Mouse (Mus musculus) stomach, postnatal 0 days (tissue): ENCODE measurements at regions not wholly inside any gene's neighbourhood (a gene's known extent, or its start where the extent isn't known, plus 50 kb on each side); places are given as distances from the start of the nearest gene placed in this dataset.

Source experiments
- ATAC-seq: fragments of 200-750 bp; cut with Nextera tagmentation; 2 replicates; pipeline ENCODE4 v1.8.0; 2017; ENCODE audit not compliant: low FRiP score, low TSS enrichment
- DNase-seq: peaks from one replicate; pipeline ENCODE4 v3.0.0-alpha.2; 2016; ENCODE audit warnings: low spot score
- H3K27ac ChIP-seq: fragments of 300-500 bp; sonication (generic); replicated peaks from 2 replicates; pipeline ENCODE4 v1.5.1; 2014; ENCODE audit warnings: mild to moderate bottlenecking, control low read depth
- H3K27me3 ChIP-seq: fragments of 300-500 bp; sonication (generic); 2 replicates; pipeline ENCODE4 v1.6.1; 2014; ENCODE audit warnings: low read length; ENCODE audit not compliant: control insufficient read depth, insufficient read depth
- H3K36me3 ChIP-seq: fragments of 300-500 bp; sonication (generic); 2 replicates; pipeline ENCODE4 v1.6.1; 2014; ENCODE audit warnings: low read length, mixed read lengths; ENCODE audit not compliant: control insufficient read depth, insufficient read depth
- H3K4me1 ChIP-seq: fragments of 300-500 bp; sonication (generic); replicated peaks from 2 replicates; pipeline ENCODE4 v1.6.1; 2014; ENCODE audit warnings: antibody characterized with exemption; ENCODE audit not compliant: control insufficient read depth, insufficient read depth
- H3K4me2 ChIP-seq: fragments of 300-500 bp; sonication (generic); replicated peaks from 2 replicates; pipeline ENCODE4 v1.6.1; 2014; ENCODE audit warnings: low read depth, mild to moderate bottlenecking, control low read depth, moderate library complexity
- H3K4me3 ChIP-seq: fragments of 300-500 bp; sonication (generic); 2 replicates; pipeline ENCODE4 v1.5.1; 2014; ENCODE audit warnings: low read depth, low read length, control low read depth
- H3K9ac ChIP-seq: fragments of 300-500 bp; sonication (generic); 2 replicates; pipeline ENCODE4 v1.6.1; 2014; ENCODE audit warnings: mild to moderate bottlenecking, low read length, control low read depth, mixed read lengths
- H3K9me3 ChIP-seq: fragments of 300-500 bp; sonication (generic); 2 replicates; pipeline ENCODE4 v1.6.1; 2016; ENCODE audit warnings: low read length; ENCODE audit not compliant: control insufficient read depth
- CTCF ChIP-seq: IDR thresholded peaks from 2 replicates; pipeline ENCODE4 v1.5.1; 2016; ENCODE audit warnings: antibody characterized with exemption, low read depth, mild to moderate bottlenecking, moderate library complexity
- EP300 ChIP-seq: optimal IDR thresholded peaks from 2 replicates; pipeline ENCODE3; 2016; ENCODE audit warnings: antibody characterized with exemption
- WGBS: fragments of 180-500 bp; shearing (Covaris S2); extraction: QIAGEN DNeasy Blood & Tissue Kit; methylation state at CpG from one replicate; pipeline ENCODE4 v1.1.7; 2014; 5-methylcytosine and 5-hydroxymethylcytosine counted together

GRCm38 (mm10) chr1:42241172-42241571, 454.4 kb upstream of the Pou3f3 start:
- ATAC-seq (no peak), DNase-seq (no peak)
- H3K4me1 ChIP-seq = no peaks in the 10 kb centered on the region
- WGBS = 49% methylated on average over 9 of the region's 9 CpGs
- no peak overlapping the region for H3K4me3 ChIP-seq
- H3K9me3 ChIP-seq = no peaks in the 10 kb centered on the region
- no peak overlapping the region for H3K27ac ChIP-seq
- no peak overlapping the region for H3K9ac ChIP-seq
- TF ChIP-seq EP300 (no peak), CTCF (no peak)
- H3K36me3 ChIP-seq = no peaks in the 10 kb centered on the region
- H3K4me2 ChIP-seq = no peak overlapping the region
- H3K27me3 ChIP-seq = no peaks in the 10 kb centered on the region

GRCm38 (mm10) chr1:42241601-42242220, 453.9 kb upstream of the Pou3f3 start:
- DNase-seq = no peak
- H3K4me3 ChIP-seq = no peak overlapping the region
- no peak overlapping the region for H3K9ac ChIP-seq
- no peak overlapping the region for H3K4me2 ChIP-seq
- no peak for ATAC-seq
- TF ChIP-seq EP300 = no peak
- no peak for TF ChIP-seq CTCF
- no peaks in the 10 kb centered on the region for H3K36me3 ChIP-seq
- no peaks in the 10 kb centered on the region for H3K27me3 ChIP-seq
- no peaks in the 10 kb centered on the region for H3K4me1 ChIP-seq
- H3K9me3 ChIP-seq = no peaks in the 10 kb centered on the region
- H3K27ac ChIP-seq = no peak overlapping the region
- WGBS = 77% methylated on average over 11 of the region's 11 CpGs

- ATAC-seq (no peak), DNase-seq (no peak)
- Histone ChIP-seq H3K4me2 (no peak overlapping the region), H3K27me3 (no peaks in the 10 kb centered on the region), H3K27ac (no peak overlapping the region), H3K36me3 (no peaks in the 10 kb centered on the region), H3K4me1 (no peaks in the 10 kb centered on the region), H3K4me3 (no peak overlapping the region), H3K9ac (no peak overlapping the region), H3K9me3 (no peaks in the 10 kb centered on the region)
- WGBS = 48% methylated on average over 15 of the region's 15 CpGs
- TF ChIP-seq CTCF = no peak
- no peak for TF ChIP-seq EP300
Observed at GRCm38 (mm10) chr1:42242586-42243457, 452.7 kb upstream of the Pou3f3 start.

GRCm38 (mm10) chr1:42243458-42243855, 452.1 kb upstream of the Pou3f3 start:
- H3K4me1 ChIP-seq = no peaks in the 10 kb centered on the region
- H3K4me3 ChIP-seq = no peak overlapping the region
- TF ChIP-seq EP300 (no peak), CTCF (no peak)
- H3K27me3 ChIP-seq = no peaks in the 10 kb centered on the region
- WGBS = 45% methylated on average over 3 of the region's 5 CpGs
- no peaks in the 10 kb centered on the region for H3K9me3 ChIP-seq
- H3K27ac ChIP-seq = no peak overlapping the region
- DNase-seq = no peak
- H3K4me2 ChIP-seq = no peak overlapping the region
- no peak overlapping the region for H3K9ac ChIP-seq
- H3K36me3 ChIP-seq = no peaks in the 10 kb centered on the region
- ATAC-seq = peak; percentile 83

GRCm38 (mm10) chr1:42243878-42244277, 451.7 kb upstream of the Pou3f3 start:
- H3K9me3 ChIP-seq = no peaks in the 10 kb centered on the region
- DNase-seq (no peak), ATAC-seq (0 out of 2 replicates have a peak, but pooled peaks have one; percentile 10)
- H3K4me3 ChIP-seq = no peak overlapping the region
- H3K27me3 ChIP-seq = no peaks in the 10 kb centered on the region
- H3K4me2 ChIP-seq = no peak overlapping the region
- no peak overlapping the region for H3K9ac ChIP-seq
- no peak overlapping the region for H3K27ac ChIP-seq
- 25% methylated on average over 14 of the region's 14 CpGs for WGBS
- TF ChIP-seq CTCF = no peak
- no peak for TF ChIP-seq EP300
- no peaks in the 10 kb centered on the region for H3K36me3 ChIP-seq
- no peaks in the 10 kb centered on the region for H3K4me1 ChIP-seq

GRCm38 (mm10) chr1:42252386-42252785, 443.2 kb upstream of the Pou3f3 start:
- ATAC-seq (no peak), DNase-seq (no peak)
- H3K4me3 ChIP-seq = no peak overlapping the region
- no peaks in the 10 kb centered on the region for H3K4me1 ChIP-seq
- H3K9me3 ChIP-seq = no peaks in the 10 kb centered on the region
- H3K27me3 ChIP-seq = no peaks in the 10 kb centered on the region
- H3K9ac ChIP-seq = no peak overlapping the region
- H3K27ac ChIP-seq = no peak overlapping the region
- H3K36me3 ChIP-seq = no peaks in the 10 kb centered on the region
- no peak overlapping the region for H3K4me2 ChIP-seq
- no peak for TF ChIP-seq EP300
- no peak for TF ChIP-seq CTCF
- WGBS = 82% methylated on average over 3 of the region's 3 CpGs
